Mouse (Mus musculus) liver (tissue): Measurements from ENCODE around the gene Ccl27b.
"Not testable (repeated sequence)": the region's sequence is repeated elsewhere in the genome, so short reads cannot be mapped to it uniquely, and the experiment has no call there.

Source experiments
- DNase-seq: peaks from one replicate; pipeline ENCODE4 v3.0.0-alpha.2; 2020; ENCODE audit warnings: mixed read lengths

The Ccl27b gene

DNA sequence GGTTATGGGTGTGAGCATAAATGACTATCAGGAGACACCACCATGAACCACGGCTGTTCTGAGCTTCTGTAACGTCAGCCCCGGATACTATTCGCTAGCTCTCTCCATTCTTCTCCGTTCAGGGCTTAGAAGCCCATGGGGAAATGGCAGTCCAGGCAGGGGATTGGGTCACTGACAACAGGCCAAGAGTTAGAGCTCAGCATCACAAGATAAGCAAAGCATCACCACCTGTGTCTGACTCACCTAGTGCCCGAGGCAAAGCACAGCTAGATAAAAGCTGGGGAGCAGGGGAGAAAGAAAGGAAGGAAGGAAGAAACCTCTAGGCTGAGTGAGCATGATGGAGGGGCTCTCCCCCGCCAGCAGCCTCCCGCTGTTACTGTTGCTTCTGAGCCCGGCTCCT, at the start of gene Ccl27b:
Ccl27b (plus strand) TSS at position 301 of the 400 bp plus-strand sequence.
- not testable (repeated sequence) for DNase-seq

DNA sequence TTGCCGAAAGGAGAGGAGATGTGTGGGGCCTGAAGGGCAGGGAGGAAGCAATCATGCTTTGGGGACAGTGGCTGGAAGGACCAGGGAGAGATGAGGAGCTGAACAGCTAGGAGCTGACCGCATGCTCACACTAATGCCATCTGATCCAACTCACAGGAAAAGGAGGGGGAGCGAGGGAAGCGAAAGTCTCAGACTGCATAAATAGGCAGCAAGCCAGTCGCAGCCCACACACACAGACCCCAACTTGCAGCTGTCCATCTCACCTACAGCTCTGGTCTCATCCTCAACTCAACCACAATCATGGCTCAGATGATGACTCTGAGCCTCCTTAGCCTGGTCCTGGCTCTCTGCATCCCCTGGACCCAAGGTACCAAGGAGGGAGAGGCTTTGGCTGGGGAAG, 43.2 kb upstream of the Ccl27b start, which contains the start of gene Gm10591:
Gm10591 (plus strand) TSS at position 301 of the 400 bp plus-strand sequence.
- DNase-seq = not testable (repeated sequence)

DNA sequence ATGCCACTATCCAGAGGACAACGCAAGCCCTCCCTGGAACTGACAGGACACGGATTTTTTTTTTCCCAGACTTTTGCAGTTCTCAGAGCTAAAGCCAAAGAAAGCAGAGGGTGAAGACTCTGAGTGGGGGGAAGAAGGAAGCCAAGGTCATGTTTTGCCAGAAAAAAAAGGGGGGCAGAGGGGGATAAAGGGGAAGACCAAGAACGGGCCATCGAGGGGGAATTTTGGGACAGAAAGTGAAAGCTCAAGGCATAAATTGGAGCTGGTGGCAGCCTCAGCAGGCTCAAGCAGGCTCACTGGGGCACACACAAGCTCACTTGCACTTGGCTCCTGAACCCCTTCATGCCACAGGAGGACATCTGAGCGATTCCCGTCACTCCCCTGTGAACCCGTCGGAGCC, 25.6 kb upstream of the Ccl27b start, which contains the start of gene Gm2564:
Gm2564 (plus strand) TSS at position 301 of the 400 bp plus-strand sequence.
- DNase-seq = not testable (repeated sequence)

DNA sequence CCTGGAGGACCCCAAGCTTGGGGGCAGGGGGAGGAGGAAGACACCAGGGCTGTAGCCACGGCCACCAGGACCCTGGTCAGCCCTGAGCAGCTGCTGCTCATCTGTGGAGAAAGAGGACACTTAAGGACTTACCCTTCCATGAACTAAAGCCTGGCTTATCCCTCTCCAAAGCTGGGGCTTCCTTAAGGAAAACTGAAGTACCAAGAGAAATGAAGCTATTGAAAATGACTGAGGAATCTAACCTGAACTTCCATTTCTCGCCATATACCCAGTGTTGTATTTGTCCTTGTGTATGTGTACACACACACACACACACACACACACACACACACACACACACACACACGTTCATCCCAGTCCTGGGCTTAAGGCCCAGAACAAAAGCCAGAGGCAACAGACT, 6.7 kb downstream of the Ccl27b start, which contains the start of gene Il11ra2:
Il11ra2 (minus strand) TSS at position 101 of the 400 bp plus-strand sequence.
- DNase-seq = not testable (repeated sequence)

DNA sequence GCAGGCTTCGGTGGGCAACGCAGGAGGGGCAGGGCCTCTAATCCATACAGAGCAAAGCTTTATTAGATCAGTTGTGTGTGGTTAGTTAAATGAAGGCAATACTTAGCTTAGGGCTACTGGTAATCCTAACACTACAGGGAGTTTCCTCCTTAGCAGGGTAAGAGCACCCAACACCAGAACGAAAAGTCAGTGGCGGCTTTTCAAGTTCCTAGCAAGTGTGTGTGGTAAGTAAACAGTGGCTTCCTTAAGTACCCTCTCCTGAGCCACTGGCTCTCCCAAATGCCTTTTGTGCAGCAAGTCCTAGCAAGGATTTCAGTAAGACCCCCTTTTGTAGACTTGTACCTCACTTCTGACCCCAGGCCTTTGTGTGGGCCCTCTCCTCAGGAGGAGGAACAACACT, 20.4 kb downstream of the Ccl27b start:
- DNase-seq = not testable (repeated sequence)

DNA sequence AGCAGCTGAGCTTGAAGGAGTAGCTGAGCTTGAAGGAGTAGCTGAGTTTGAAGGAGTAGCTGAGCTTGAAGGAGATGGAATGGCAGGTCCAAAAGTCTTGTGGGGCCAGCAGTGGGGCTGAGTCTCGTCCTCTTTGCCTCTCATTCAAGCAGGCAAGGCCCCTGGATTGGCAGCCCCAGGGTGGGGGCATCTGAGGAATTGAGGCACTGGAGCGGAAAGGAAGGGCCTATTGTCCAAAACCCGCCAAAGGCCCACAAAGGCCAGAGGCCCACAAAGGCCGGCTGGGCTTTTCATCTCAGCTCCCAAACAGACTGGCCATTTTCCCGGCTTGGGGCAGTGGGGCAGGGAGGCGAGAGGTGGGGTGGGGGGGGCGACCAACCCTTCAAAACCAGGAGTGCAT, 24.3 kb downstream of the Ccl27b start:
- not testable (repeated sequence) for DNase-seq

DNA sequence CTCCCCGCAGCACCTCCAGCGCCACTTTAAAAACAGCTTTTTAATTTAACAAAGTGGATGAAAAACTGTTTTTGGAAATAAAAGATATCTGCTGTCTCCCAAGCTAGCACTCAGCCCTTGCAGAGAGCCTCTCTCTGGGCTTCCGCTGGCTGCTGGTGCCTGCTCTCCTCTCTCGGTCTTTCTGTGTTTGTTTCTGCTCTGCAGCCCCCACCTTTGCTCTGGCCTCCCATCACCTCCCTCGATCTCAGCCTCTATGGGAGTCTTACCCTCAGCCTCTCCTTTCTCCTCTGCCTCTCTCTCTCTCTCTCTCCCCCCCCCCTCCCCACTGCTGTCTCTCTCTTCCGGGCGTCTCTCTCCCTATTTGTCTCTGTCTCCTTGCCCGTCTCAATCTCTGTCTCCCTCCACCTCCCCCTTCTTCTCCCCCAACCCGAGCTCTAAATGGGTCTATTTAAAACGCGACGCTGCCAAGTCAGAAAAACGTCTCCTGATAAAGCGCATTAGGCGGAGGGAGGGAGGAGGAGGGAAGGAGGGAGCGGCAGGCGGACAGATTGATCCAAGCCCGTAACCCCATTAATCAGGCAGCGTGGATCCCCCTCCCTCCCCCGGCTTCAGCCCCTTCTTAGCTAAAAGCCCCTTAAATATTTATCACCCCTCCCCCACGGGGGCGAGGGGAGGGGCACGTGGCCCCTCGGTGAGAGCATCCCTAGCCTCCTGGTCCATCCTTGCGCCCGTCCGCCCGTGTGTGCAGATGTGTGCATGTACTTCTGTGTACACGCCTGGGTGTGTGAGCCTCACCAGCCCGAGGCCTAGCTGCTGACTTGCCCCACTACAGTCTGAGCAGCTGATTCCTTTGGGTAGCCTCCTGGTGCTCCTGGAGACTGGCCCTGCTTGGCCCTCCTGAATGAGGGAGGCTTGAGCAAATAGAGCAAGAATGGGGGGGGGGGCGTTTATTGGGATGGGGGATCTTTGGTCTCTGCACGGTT, 25.6 kb downstream of the Ccl27b start:
- not testable (repeated sequence) for DNase-seq

DNA sequence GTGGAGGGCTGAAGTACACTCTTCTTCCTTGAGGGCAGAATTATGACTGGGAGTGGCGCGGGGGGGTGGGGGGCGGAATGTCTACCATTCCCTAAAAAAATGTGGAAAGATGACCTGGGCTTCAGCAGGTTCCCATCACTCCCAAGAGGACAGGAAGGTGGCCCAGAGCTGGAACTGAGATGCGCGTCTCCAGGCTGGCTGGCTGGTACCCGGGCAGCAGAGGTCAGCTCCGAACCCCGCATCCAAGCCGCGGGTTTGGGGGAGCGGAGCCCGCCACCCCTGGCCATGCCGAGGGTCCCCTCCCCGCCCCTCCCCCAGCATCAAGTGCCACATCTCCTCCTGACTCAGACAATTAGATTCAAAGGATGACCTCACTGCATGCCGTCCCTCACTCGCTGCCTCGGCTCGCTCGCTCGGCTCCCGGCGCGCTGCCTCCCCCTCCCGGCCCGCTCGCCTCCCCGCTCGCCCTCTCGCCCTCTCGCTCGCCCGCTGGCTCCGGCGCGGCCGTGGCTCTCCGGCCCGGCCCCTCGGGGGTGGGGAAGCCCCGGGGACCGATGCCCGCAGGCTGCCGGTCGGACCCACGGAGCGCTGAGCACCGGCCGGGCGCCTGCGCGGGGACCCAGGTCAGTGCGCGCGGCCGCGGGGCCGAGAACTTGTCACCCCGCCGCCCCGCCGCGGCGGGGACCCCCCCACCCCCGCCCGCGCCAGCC, 26.6 kb downstream of the Ccl27b start:
- DNase-seq = not testable (repeated sequence)

DNA sequence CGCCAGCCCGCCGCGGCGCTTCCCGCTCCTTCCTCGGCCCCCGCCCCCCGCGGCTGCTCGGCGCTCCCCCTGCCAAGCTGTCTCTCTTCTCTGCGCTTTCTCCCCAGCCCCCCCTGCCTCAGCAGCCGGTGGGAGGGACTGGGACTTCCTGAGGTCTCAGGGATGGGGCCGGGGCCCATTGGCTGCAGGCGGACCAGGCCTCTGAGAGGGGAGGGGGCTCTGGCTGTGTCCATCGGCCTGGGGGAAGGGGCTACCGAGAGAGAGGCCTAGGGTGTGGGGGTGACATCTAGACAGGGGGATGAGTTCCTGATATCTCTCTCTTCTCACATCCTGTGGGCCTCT, 27.1 kb downstream of the Ccl27b start:
- not testable (repeated sequence) for DNase-seq
